Mouse (Mus musculus): ENCODE data around the gene Tmem59. TPM values are rescaled to one million over a fixed set of nuclear protein-coding genes. Genes with fewer than 3 reads are reported as not detected.

The Tmem59 gene
- polyA plus RNA-seq, 1 experiment, result 149 TPM

DNA sequence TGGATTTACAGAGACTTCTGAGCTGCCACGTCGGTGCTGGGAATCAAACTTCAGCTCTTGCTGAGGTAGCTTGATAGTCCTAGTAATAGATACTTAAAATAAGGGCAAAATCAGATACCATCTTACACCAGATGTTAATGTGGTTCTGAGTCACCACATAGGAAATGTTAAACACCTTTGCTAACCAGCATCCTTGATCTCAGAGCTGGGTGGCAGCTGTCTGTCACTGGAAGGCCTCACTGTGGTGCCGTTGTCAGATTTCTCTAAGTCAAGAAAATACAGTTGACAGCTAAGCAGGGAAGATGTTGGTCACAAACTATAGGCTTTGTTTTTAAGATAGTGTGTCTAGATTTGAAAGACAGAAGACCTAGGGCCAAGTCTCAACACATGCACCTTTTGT lies 23.6 kb downstream of the Tmem59 start:
- Histone ChIP-seq H3K9me3 (replicated peaks; ENCODE audit: control insufficient read depth, insufficient read depth, low read length, poor library complexity, severe bottlenecking) (no peaks in the 10 kb centered on the region), H3K4me3 (ENCODE audit: low read depth, low read length) (no peak overlapping the region), H3K9ac (ENCODE audit: low read depth, poor library complexity, severe bottlenecking) (no peak overlapping the region), H3K27ac (ENCODE audit: insufficient read depth, low read length) (no peak overlapping the region), H3K36me3 (ENCODE audit: control insufficient read depth, insufficient read depth, low read length, poor library complexity, severe bottlenecking) (peaks cover 34% of the 10 kb centered on the region), H3K4me1 (ENCODE audit: control insufficient read depth, insufficient read depth, low read length) (no peaks in the 10 kb centered on the region), H3K27me3 (ENCODE audit: control insufficient read depth, insufficient read depth, low read length, poor library complexity, severe bottlenecking) (no peaks in the 10 kb centered on the region)
- no peak for TF ChIP-seq EP300 (IDR thresholded peaks at IDR 0.05; ENCODE audit: insufficient read depth, low read depth, low read length)
- TF ChIP-seq POLR2A (IDR thresholded peaks at IDR 0.05; ENCODE audit: insufficient read depth, low read length), result no peak
- TF ChIP-seq CTCF (IDR thresholded peaks at IDR 0.05; ENCODE audit: low read depth, low read length), result no peak

DNA sequence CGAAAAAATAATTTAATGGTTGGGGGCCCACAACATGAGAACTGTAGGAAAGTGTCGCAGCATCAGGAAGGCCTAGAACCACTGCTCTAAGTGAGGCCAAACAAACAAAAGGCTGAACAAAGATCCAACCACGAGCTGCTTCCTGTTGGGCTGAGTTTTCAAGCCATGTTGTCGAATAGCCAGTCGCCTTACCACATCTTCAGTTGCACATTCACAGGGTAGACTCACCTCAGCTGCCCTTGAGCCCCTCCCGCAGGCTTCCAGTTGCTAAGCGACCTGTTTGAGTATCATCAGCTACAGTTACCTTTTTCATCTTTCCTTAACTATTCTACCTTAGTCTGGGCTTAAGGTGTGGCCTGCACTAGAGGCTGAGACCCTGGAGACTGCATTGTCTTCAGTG lies 24.8 kb downstream of the Tmem59 start:
- no peak overlapping the region for H3K9ac ChIP-seq (ENCODE audit: low read depth, poor library complexity, severe bottlenecking)
- H3K27me3 ChIP-seq (ENCODE audit: control insufficient read depth, insufficient read depth, low read length, poor library complexity, severe bottlenecking), result no peaks in the 10 kb centered on the region
- TF ChIP-seq EP300 (IDR thresholded peaks at IDR 0.05; ENCODE audit: insufficient read depth, low read depth, low read length) (no peak), CTCF (IDR thresholded peaks at IDR 0.05; ENCODE audit: low read depth, low read length) (no peak), POLR2A (IDR thresholded peaks at IDR 0.05; ENCODE audit: insufficient read depth, low read length) (no peak)
- H3K36me3 ChIP-seq (ENCODE audit: control insufficient read depth, insufficient read depth, low read length, poor library complexity, severe bottlenecking), result peaks cover 25% of the 10 kb centered on the region
- no peaks in the 10 kb centered on the region for H3K9me3 ChIP-seq (replicated peaks; ENCODE audit: control insufficient read depth, insufficient read depth, low read length, poor library complexity, severe bottlenecking)
- no peaks in the 10 kb centered on the region for H3K4me1 ChIP-seq (ENCODE audit: control insufficient read depth, insufficient read depth, low read length)
- no peak overlapping the region for H3K4me3 ChIP-seq (ENCODE audit: low read depth, low read length)
- H3K27ac ChIP-seq (ENCODE audit: insufficient read depth, low read length), result no peak overlapping the region

DNA sequence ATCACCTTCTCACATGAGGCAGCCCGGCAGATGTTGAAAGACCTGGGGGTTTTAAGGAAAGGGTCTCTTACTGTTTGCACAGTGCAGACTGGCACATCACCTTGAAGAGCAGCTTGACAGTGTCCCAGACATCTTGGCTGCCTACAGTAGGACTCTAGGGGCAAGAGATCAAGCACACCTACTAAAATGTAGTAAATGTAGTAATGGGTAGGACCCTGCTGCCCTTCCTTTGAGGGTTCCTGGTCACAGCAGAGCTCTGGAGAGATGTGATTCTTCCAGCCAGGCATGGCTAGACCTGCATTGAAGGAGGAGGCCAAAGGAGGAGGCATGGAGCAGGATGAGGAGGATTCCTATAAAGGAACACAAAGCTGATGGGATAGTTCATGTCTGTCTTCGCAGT lies 28.8 kb downstream of the Tmem59 start:
- Histone ChIP-seq H3K4me1 (ENCODE audit: control insufficient read depth, insufficient read depth, low read length) (no peaks in the 10 kb centered on the region), H3K27ac (ENCODE audit: insufficient read depth, low read length) (no peak overlapping the region), H3K27me3 (ENCODE audit: control insufficient read depth, insufficient read depth, low read length, poor library complexity, severe bottlenecking) (no peaks in the 10 kb centered on the region), H3K36me3 (ENCODE audit: control insufficient read depth, insufficient read depth, low read length, poor library complexity, severe bottlenecking) (no peaks in the 10 kb centered on the region), H3K9ac (ENCODE audit: low read depth, poor library complexity, severe bottlenecking) (no peak overlapping the region), H3K9me3 (replicated peaks; ENCODE audit: control insufficient read depth, insufficient read depth, low read length, poor library complexity, severe bottlenecking) (no peaks in the 10 kb centered on the region), H3K4me3 (ENCODE audit: low read depth, low read length) (no peak overlapping the region)
- TF ChIP-seq EP300 (IDR thresholded peaks at IDR 0.05; ENCODE audit: insufficient read depth, low read depth, low read length) (no peak), POLR2A (IDR thresholded peaks at IDR 0.05; ENCODE audit: insufficient read depth, low read length) (no peak), CTCF (IDR thresholded peaks at IDR 0.05; ENCODE audit: low read depth, low read length) (no peak)

DNA sequence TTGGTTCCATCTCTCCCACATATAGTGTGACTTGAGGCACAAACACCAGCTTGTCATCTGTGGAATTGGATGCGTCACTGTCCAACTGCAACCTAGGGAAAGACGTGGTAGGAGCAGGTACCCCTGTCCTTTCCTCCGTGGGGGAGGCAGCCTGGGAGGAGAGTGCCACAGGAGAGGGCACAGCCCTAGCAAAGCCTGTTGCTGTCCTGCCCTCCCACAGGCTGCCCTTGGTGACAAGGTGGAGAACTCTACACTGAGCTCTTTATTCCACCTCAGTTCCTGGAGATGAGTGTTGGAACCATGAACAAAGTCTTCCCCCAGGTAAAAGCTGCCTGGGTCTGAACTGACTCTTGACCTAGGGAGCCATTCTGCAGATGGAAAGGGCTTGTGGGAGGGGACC lies 30.7 kb downstream of the Tmem59 start, which contains the start of gene Ldlrad1:
Gene Ldlrad1, plus strand, starts transcription at position 301 of the 400 bp plus-strand sequence.
- no peaks in the 10 kb centered on the region for H3K9me3 ChIP-seq (replicated peaks; ENCODE audit: control insufficient read depth, insufficient read depth, low read length, poor library complexity, severe bottlenecking)
- TF ChIP-seq EP300 (IDR thresholded peaks at IDR 0.05; ENCODE audit: insufficient read depth, low read depth, low read length) (no peak), CTCF (IDR thresholded peaks at IDR 0.05; ENCODE audit: low read depth, low read length) (no peak), POLR2A (IDR thresholded peaks at IDR 0.05; ENCODE audit: insufficient read depth, low read length) (no peak)
- no peak within 1 kb of the TSS for H3K9ac ChIP-seq (ENCODE audit: low read depth, poor library complexity, severe bottlenecking)
- H3K4me3 ChIP-seq (ENCODE audit: low read depth, low read length), result no peak within 1 kb of the TSS
- H3K27me3 ChIP-seq (ENCODE audit: control insufficient read depth, insufficient read depth, low read length, poor library complexity, severe bottlenecking), result no peaks in the 10 kb centered on the region
- H3K4me1 ChIP-seq (ENCODE audit: control insufficient read depth, insufficient read depth, low read length), result no peaks in the 10 kb centered on the region
- no peak within 1 kb of the TSS for H3K27ac ChIP-seq (ENCODE audit: insufficient read depth, low read length)
- H3K36me3 ChIP-seq (ENCODE audit: control insufficient read depth, insufficient read depth, low read length, poor library complexity, severe bottlenecking), result no peaks in the 10 kb centered on the region

DNA sequence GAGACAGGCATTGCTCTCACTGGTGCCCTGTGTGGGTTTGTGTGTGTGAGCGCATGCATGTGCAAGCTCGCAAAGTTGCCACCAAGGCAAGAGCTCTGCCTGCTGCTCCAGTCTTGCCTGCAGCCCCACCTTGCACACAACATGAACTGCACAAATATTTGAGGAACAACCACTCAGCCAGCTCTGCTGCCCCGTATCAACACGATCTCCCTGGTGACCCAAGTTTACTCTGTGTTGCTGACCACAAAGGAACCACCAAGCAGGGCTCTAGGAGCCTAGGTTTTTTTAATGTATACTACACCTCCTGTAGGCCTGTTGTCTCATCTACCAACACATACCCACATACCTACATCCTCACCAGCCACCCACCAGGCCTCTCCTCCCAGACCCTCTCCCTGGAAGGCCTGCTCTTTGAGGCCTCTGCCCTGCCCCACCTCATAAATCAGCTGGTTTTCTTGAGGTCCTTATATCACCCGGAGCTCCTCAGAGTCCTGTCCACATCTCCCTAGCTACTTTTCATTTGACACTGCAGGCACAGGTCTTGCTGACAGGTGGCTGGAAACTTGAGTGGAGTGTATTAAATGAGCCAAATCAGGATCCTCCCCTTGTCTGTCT lies 32.4 kb downstream of the Tmem59 start:
- H3K36me3 ChIP-seq (ENCODE audit: control insufficient read depth, insufficient read depth, low read length, poor library complexity, severe bottlenecking), result no peaks in the 10 kb centered on the region
- no peaks in the 10 kb centered on the region for H3K27me3 ChIP-seq (ENCODE audit: control insufficient read depth, insufficient read depth, low read length, poor library complexity, severe bottlenecking)
- no peak overlapping the region for H3K9ac ChIP-seq (ENCODE audit: low read depth, poor library complexity, severe bottlenecking)
- no peaks in the 10 kb centered on the region for H3K9me3 ChIP-seq (replicated peaks; ENCODE audit: control insufficient read depth, insufficient read depth, low read length, poor library complexity, severe bottlenecking)
- no peaks in the 10 kb centered on the region for H3K4me1 ChIP-seq (ENCODE audit: control insufficient read depth, insufficient read depth, low read length)
- no peak overlapping the region for H3K4me3 ChIP-seq (ENCODE audit: low read depth, low read length)
- no peak overlapping the region for H3K27ac ChIP-seq (ENCODE audit: insufficient read depth, low read length)
- TF ChIP-seq POLR2A (IDR thresholded peaks at IDR 0.05; ENCODE audit: insufficient read depth, low read length) (no peak), EP300 (IDR thresholded peaks at IDR 0.05; ENCODE audit: insufficient read depth, low read depth, low read length) (no peak), CTCF (IDR thresholded peaks at IDR 0.05; ENCODE audit: low read depth, low read length) (no peak)

DNA sequence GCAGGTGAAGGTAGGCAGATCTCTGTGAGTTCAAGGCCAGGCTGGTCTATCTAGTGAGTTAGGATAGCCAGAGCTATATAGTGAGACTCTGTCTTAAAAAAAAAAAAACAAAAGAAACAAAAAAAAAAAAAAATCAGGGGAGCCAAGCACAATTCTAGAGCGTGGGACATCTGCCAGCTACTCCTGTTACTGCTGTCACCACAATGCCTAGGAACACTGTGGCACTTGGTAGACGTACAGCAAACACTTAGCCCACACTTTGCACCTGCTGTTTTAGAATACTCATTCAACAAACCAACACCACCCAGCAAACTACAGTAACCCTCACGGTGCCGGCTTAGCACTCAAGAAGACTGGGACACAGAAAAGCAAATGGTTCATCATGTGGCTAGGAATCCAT lies 33.3 kb downstream of the Tmem59 start:
- Histone ChIP-seq H3K36me3 (ENCODE audit: control insufficient read depth, insufficient read depth, low read length, poor library complexity, severe bottlenecking) (no peaks in the 10 kb centered on the region), H3K27me3 (ENCODE audit: control insufficient read depth, insufficient read depth, low read length, poor library complexity, severe bottlenecking) (no peaks in the 10 kb centered on the region), H3K4me3 (ENCODE audit: low read depth, low read length) (no peak overlapping the region), H3K4me1 (ENCODE audit: control insufficient read depth, insufficient read depth, low read length) (no peaks in the 10 kb centered on the region), H3K27ac (ENCODE audit: insufficient read depth, low read length) (no peak overlapping the region), H3K9ac (ENCODE audit: low read depth, poor library complexity, severe bottlenecking) (no peak overlapping the region), H3K9me3 (replicated peaks; ENCODE audit: control insufficient read depth, insufficient read depth, low read length, poor library complexity, severe bottlenecking) (no peaks in the 10 kb centered on the region)
- TF ChIP-seq CTCF (IDR thresholded peaks at IDR 0.05; ENCODE audit: low read depth, low read length) (no peak), POLR2A (IDR thresholded peaks at IDR 0.05; ENCODE audit: insufficient read depth, low read length) (no peak), EP300 (IDR thresholded peaks at IDR 0.05; ENCODE audit: insufficient read depth, low read depth, low read length) (no peak)
